Mouse (Mus musculus) 3T3-L1 (cell line): ENCODE results near the gene Trp53bp2.

Experiments
- DNase-seq: peaks from one replicate; pipeline ENCODE4 v3.0.0-alpha.2; 2015; ENCODE audit warnings: low read depth, low spot score

Trp53bp2 gene

DNA sequence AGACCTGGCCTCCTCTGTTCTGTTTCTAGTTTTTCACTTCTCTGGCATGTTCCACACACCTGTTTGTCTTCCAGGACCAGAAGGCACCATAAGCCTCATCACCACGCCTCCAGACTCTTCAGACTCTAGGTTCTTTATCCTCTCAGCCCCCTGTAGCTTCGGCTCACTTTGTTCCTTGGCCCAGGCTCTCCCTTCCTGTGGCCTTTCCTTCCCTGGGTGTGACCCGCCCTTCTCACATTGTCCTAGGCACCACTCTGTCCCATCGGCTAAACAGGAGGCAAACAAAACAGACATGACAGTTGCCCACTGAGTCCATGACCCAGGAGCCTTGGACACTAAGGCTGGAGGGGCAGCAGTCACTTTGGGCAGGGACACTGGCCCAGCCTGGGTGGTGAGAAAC is 91.3 kb downstream of the Trp53bp2 start:
- DNase-seq, result no peak

DNA sequence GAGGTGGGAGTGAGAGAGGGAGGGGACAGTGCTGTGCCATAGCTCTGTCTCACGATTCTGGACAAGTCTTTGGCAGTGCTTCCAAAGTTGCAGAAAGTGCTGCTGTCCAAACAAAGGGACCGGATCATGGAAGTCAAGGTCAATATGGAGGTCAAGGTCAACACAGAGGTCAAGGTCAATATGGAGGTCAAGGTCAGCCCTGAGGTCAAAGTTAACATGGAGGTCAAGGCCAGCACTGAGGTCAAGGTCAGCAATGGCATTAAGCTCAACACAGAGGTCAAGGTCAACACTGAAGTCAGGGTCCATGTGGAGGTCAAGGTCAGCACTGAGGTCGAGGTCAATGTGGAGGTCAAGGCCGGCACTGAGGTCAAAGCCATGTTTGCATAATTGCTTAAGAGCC is 91.9 kb downstream of the Trp53bp2 start:
- DNase-seq, result no peak

DNA sequence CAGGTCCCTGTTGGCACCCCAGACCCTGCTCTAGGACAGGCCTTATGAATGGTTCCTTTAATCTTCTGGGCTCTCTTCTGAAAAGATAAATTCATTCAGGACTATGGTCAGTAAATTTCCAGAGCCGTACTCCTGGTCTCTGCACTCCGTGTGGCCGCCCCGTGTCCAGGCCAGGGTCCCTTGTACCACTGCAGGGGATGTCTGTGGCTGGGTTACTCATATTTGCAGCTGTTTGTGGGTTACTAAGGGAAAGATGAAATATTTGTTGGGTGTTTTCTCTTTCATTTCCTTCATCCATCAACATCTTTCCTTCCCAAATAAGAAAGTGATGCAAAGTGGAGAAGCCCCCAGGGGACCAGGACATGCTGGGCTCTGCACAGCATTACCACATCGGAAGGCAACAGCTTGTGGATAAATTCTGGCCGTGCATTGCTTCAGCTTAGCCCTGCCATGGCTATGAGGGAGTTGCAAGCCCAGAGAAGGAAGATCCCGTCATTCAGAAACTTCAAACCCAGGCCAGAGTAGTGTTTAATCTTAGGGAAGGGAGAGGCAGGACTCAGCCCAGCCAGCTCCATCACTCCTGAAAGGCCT is 92.9 kb downstream of the Trp53bp2 start:
- DNase-seq, result peak; percentile 69

DNA sequence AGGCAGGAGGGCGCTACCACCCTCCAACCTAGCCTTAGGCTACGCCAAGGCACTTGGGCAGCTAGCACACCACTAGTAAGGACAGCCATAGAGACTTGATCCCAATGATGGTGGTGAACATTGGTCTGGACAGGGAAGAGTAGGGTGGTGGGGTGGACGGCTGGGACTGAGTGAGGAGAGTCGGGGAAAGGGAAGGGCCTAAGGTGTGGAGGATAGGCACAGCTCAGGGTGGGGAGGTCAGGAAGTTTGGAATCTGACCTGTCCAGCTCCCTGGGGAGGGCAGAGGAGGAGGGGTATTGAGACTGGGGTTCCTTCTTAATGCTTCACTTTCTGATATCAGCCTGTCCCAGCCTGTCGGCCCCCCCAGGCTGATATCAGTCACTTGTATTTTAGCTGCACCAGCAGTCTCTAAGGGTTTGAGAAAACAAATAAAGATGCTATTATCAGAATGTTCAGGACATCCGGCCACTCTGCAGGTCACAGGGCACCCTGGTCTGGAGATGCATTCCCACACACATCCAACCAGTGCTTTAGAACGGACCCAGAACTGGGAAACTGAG is 93.6 kb downstream of the Trp53bp2 start:
- no peak for DNase-seq

DNA sequence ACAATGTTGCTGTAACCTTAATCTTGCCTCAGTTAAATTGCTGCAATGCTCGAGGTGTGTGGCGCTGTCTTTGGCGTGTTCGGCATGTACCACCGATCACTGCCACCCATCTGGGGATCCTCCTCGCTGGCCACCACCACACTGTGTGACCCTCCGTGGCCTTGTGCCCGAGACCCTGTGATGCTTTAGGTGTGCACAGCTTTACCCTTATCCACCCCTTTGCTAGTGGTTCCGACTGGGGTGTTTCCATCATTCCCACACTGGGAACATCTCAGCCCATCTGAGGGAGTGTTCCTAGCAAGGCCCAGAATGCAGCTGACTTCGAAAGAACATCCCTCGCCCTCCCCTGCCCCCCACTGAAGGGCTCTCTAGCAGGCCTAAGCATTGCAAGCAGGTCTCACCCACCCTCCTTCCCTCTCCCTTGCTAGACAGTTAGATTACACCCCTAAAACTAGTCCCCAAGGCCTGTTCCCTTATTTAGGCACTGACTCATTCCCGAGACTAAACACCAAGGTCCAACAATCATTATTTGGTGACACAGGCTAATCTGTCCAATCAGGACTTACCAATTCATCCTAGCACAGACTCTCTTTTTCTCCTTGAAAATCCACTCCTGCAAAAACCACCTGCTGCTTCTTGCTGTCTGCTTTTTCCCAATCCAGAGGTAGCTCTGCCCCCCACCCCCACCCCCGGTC is 94.4 kb downstream of the Trp53bp2 start:
- no peak for DNase-seq

DNA sequence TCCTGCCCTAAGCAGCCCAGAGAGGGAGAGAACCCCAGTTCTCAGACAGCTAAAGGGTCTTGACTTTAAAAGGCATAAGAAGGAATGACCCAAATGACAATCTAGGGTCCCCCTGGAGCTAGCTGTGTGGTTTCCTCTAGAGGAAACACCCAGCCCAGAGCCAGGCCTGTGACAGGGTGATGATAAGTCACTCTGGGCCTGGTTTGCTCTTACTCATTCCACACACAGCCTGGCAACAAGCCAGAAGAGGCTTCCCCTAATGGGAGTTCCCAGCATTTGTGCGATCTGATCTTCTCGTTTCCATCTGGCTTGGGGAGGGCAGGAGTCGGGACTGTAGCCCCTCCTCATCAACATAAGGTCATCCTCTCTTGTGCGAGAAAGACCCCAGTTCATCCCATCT is 95.3 kb downstream of the Trp53bp2 start:
- peak; percentile 97 for DNase-seq

DNA sequence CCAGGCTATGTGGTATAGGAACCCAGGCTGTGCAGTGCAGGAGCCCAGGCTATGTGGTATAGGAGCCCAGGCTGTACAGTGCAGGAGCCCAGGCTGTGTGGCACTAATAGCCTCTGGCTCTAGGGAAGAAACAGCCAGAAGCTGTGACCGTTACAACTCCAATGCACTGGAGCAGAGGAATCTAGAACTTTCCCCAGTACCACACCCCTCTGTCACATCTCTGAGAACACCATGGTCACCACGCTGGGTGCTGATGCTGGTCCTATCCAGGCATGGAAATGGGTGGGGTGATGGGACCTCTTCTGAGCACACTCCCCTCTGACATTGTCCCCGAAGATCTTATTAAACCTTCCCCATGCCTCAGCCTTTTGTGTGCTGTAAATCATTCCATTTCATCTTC is 96.3 kb downstream of the Trp53bp2 start:
- DNase-seq, result no peak

DNA sequence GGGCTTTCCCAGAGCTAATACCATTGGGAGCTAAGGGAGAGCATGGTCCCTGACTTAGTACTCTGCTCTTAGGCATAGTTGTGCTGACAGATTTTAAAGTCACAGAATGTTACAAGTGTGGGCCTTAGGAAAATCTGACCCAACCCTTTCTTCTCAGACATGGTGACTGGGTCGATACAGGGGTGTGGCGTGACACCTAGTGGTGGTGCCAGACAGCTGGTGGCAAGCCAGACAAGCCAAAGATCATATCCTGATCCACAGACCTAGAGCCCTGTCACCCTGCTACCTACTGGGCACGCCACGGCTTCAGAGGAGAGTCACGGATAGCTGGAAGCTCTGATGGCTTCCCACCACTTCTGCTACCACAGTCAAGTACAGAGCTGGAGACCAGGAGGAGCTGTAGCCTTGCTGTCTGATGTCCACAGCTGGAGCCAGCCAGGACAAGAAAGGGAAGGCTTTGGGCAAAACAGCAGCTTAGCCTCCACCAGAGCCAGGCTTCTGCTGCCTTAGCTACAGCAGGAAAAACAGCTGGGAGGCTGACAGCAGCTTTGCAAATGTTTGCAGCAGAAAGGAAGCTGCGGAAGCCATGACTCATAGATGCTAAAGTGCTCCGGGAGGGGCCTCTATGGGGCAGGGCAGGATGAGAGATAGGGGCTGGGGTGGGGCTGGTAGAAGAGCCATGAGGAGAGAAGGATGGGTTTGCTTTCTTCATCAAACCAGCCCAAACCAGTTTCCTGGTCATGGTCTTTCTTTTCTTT is 97.4 kb downstream of the Trp53bp2 start:
- peak; percentile 93 for DNase-seq

DNA sequence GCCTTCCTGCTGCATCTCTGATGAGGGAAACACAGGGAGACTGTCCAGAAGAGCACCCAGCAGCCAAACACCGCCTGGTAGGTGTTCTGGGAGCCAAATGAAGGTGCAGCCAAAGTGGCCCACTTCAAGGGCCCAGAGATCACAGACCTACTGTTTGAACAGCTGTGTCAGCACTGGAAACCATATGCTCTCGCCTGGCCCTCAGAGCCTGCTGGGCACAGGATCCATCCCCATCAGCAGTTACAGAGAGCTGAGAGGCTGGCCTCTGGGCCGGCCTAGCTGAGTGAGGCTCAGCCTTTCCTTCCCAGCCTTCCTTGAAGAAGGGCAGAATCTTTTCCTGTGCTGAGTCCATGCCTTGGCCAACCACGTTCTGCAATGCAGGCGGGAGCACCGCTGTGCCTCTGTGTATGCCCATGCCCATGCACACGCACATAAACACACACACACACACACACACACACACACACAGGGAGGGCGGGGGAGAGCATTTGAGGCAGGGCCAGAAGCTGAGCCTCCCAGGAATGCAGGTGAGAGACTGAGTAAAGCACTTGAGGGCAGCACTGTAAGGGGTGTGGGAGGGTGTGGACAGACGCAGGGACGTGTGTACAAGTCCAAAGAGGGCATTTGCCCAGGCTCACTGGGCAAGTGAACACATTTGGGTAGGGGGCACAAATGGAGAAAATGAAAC is 100.3 kb downstream of the Trp53bp2 start:
- no peak for DNase-seq

DNA sequence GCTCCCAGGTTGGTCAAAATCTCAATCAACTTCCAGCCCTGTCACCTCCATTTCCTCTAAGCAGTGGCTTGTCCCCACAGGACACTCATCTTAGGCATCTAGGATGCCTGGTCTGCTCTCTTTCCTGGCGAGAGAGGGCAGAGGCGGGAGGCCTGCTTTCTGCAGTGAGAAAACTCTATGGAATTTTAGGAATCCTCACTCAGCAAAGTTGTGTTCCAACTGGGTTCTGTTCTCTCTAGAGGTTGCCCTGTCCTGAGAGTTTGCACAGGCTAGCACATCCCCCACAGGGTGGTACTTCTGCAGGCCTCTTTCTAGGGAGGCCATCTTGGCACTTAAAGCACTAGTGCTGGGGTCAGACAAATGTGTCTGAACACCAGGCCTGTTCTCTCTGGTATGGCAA is 102.1 kb downstream of the Trp53bp2 start:
- peak; percentile 60 for DNase-seq

DNA sequence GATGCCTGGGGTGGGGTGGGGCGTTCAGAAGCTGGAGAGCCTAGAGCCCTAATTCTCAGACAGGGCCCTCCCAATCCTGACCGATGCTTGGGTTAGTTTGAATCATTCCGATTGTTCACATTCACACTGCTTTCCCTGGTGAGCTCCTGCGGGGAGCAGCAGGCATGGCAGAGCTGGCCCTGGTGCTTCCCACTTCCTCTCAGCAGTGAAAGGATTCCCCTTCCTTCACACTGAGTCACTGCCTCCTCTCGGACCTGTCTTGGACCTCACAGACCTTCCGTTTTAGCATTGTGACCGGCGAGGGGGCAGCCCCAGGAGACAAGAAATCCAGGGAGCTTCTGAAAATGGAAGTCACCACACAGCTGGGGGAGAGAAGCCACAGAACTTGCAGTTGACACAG is 102.8 kb downstream of the Trp53bp2 start:
- peak; percentile 72 for DNase-seq
